Mouse (Mus musculus): ENCODE data around the gene Neurl4.

The Neurl4 gene

GRCm38 (mm10) chr11:69961841-69962240 lies 61.0 kb downstream of the Neurl4 start:
- no peak for DNase-seq
